Mouse (Mus musculus): ENCODE measurements around the gene Amz2. TPM values are rescaled to one million over a fixed set of nuclear protein-coding genes. Genes with fewer than 3 reads are reported as not detected.

Gene Amz2
- polyA plus RNA-seq, 1 experiment from 2014 or later = 37.6 TPM

GRCm38 (mm10) chr11:109496996-109497714 is 71.4 kb downstream of the Amz2 start:
- Histone ChIP-seq H3K27me3 (ENCODE audit: control insufficient read depth, insufficient read depth, low read length) (peaks cover 3% of the 10 kb centered on the region; the same call in 1 of the 2 replicates), H3K36me3 (ENCODE audit: control insufficient read depth, insufficient read depth, low read length) (no peaks in the 10 kb centered on the region), H3K4me2 (no peak overlapping the region), H3K27ac (ENCODE audit: low read depth, low read length) (no peak overlapping the region), H3K4me1 (ENCODE audit: control insufficient read depth, insufficient read depth, low read length) (peaks cover 11% of the 10 kb centered on the region), H3K9me3 (replicated peaks; ENCODE audit: control insufficient read depth, low read length) (no peaks in the 10 kb centered on the region), H3K9ac (ENCODE audit: low read depth, low read length) (no peak overlapping the region), H3K4me3 (ENCODE audit: low read depth, low read length) (no peak overlapping the region)
- WGBS (ENCODE audit: insufficient replicate concordance) = 85% methylated on average over 6 of the region's 6 CpGs
- ATAC-seq (replicated peaks; ENCODE audit: insufficient number of reproducible peaks, low FRiP score, low TSS enrichment) = no peak

DNA sequence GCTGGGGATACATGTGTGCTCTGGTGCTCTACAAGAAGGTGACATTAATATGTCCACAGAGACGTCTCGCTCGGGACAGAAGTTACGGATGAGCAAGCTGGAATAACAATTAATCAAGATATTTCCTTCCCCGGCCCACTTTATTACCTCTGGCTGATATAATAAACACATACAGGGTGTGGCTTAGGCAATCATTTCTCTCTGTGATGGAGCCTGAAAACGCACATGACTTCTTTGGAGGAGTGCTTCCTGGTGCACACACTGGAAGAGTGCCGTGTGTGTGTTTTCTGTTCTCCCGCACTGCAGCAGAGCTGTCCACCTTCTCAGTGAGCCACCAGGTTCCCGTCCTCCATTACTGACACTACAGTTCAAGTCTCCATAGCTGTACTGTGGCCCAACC is 72.2 kb downstream of the Amz2 start:
- no peak overlapping the region for H3K27ac ChIP-seq (ENCODE audit: low read depth, low read length)

DNA sequence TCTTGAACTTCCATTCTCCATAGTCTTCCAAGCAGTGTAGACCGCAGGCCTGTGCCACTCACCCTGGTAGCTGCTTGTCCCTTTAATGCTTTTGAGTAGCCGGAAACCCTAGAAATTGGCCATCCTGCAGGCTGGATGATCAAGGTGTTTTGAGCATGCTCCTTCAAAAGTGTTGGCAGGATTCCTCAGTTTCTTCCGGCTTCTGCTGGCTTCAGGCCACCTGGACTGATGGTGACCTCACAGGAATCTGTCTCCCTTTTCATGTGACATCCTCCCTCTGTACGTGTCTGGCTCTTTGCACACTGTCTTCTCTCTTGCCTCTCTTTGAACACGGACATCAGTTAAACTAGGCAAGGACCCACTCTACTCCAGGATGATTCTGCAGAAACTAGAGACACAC is 74.5 kb downstream of the Amz2 start:
- no peak for ATAC-seq (replicated peaks; ENCODE audit: insufficient number of reproducible peaks, low FRiP score, low TSS enrichment)
- H3K4me1 ChIP-seq (ENCODE audit: control insufficient read depth, insufficient read depth, low read length) = peaks cover 12% of the 10 kb centered on the region
- no peaks in the 10 kb centered on the region for H3K36me3 ChIP-seq (ENCODE audit: control insufficient read depth, insufficient read depth, low read length)
- H3K27ac ChIP-seq (ENCODE audit: low read depth, low read length) = no peak overlapping the region
- 87% methylated on average over 5 of the region's 5 CpGs for WGBS (ENCODE audit: insufficient replicate concordance)
- no peak overlapping the region for H3K4me2 ChIP-seq
- H3K9me3 ChIP-seq (replicated peaks; ENCODE audit: control insufficient read depth, low read length) = no peaks in the 10 kb centered on the region
- no peak overlapping the region for H3K9ac ChIP-seq (ENCODE audit: low read depth, low read length)
- H3K27me3 ChIP-seq (ENCODE audit: control insufficient read depth, insufficient read depth, low read length) = peaks cover 3% of the 10 kb centered on the region; the same call in 1 of the 2 replicates
- H3K4me3 ChIP-seq (ENCODE audit: low read depth, low read length) = no peak overlapping the region

More for the DNA sequence above, 72.2 kb downstream of the Amz2 start:
- Histone ChIP-seq H3K4me2 (no peak overlapping the region), H3K4me1 (ENCODE audit: control insufficient read depth, insufficient read depth, low read length) (peaks cover 14% of the 10 kb centered on the region), H3K4me3 (ENCODE audit: low read depth, low read length) (no peak overlapping the region), H3K27me3 (ENCODE audit: control insufficient read depth, insufficient read depth, low read length) (peaks cover 3% of the 10 kb centered on the region; the same call in 1 of the 2 replicates), H3K36me3 (ENCODE audit: control insufficient read depth, insufficient read depth, low read length) (no peaks in the 10 kb centered on the region), H3K9ac (ENCODE audit: low read depth, low read length) (no peak overlapping the region), H3K9me3 (replicated peaks; ENCODE audit: control insufficient read depth, low read length) (no peaks in the 10 kb centered on the region)
- 79% methylated on average over 9 of the region's 9 CpGs for WGBS (ENCODE audit: insufficient replicate concordance)
- no peak for ATAC-seq (replicated peaks; ENCODE audit: insufficient number of reproducible peaks, low FRiP score, low TSS enrichment)

Small RNA genes lying within 50 kb of the gene (microRNA-seq; reads per million reads assigned to microRNA genes)
- gene Gm25540 (ENCODE audit: borderline number of aligned reads) = not detected

Other genes with a start within 250 kb of the Amz2 start
- 0.40 and 0.72 TPM in 2 replicates for gene Rgs9, start 127.8 kb upstream of the Amz2 start, polyA plus RNA-seq (2014; fragmentation: Nextera tagmentation; extraction: Ambion mirVana)
- gene Gna13, start 63.1 kb upstream of the Amz2 start, polyA plus RNA-seq (2014; fragmentation: Nextera tagmentation; extraction: Ambion mirVana) = 24.9 and 28.9 TPM in 2 replicates
- 0.11 TPM in 1 of 2 replicates, not detected in the other for gene 9930022D16Rik, start 12.0 kb upstream of the Amz2 start, polyA plus RNA-seq (2014; fragmentation: Nextera tagmentation; extraction: Ambion mirVana)
- gene Arsg, start 47.4 kb downstream of the Amz2 start, polyA plus RNA-seq (2014; fragmentation: Nextera tagmentation; extraction: Ambion mirVana) = 4.2 and 5.1 TPM in 2 replicates
- 10.2 and 12.7 TPM in 2 replicates for gene Slc16a6, start 47.7 kb downstream of the Amz2 start, polyA plus RNA-seq (2014; fragmentation: Nextera tagmentation; extraction: Ambion mirVana)
- gene Wipi1, start 186.0 kb downstream of the Amz2 start, polyA plus RNA-seq (2014; fragmentation: Nextera tagmentation; extraction: Ambion mirVana) = 23.6 and 27.1 TPM in 2 replicates
- gene Prkar1a, start 223.5 kb downstream of the Amz2 start, polyA plus RNA-seq (2014; fragmentation: Nextera tagmentation; extraction: Ambion mirVana) = 435 and 522 TPM in 2 replicates